Comparison of ENCODE assay signal across 8 mouse cellular contexts in the genomic region with DNA sequence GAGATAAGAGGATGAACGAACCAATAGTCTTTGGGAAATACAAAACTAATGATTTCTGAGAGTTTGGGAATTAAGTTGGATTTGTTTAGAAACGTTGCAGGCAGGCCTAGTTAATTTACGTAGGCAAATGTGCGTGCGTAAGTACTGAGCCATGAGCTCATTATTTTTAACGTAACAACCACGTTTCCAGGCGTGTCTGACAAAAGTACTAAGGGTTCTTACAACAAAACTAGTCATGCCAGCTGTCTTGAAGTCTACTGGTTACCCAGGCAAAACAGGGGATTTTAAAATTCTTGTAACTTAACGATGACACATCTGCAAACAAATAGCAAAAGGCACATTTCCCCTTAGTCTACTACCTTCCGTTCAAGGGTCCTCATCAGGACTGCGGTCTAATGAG. TPM values are rescaled to one million over a fixed set of nuclear protein-coding genes. Genes with fewer than 3 reads are reported as not detected.
DNase-seq lines count a peak whose midpoint lies in the region; ATAC-seq and TF ChIP-seq lines count a peak whose summit lies in the region.

No protein-coding gene starts in this region.

- H3K79me3 ChIP-seq in C2C12 (ENCODE audit: low read depth) = no peaks in the 10 kb centered on the region

- no peak for TF ChIP-seq POLR2A in heart, adult 2 months (IDR thresholded peaks at IDR 0.05; ENCODE audit: insufficient read depth, low read depth, low read length)
- no peak for TF ChIP-seq POLR2A in limb, embryonic 14.5 days (IDR thresholded peaks at IDR 0.05; ENCODE audit: borderline replicate concordance, extremely low read depth, insufficient read depth, insufficient read length)

- ATAC-seq in embryonic facial prominence, embryonic 13.5 days (ENCODE audit: insufficient number of reproducible peaks, insufficient read depth, low FRiP score, low TSS enrichment, low read depth) = no peak
- ATAC-seq in limb, embryonic 14.5 days (ENCODE audit: low FRiP score, low read depth) = no peak
- ATAC-seq in stomach, embryonic 16.5 days (ENCODE audit: insufficient read depth, low FRiP score) = no peak

- no peak for TF ChIP-seq CTCF in heart, adult 2 months (IDR thresholded peaks at IDR 0.05)
- TF ChIP-seq CTCF in C2C12 (IDR thresholded peaks at IDR 0.05; ENCODE audit: control insufficient read depth, insufficient read depth, insufficient read length) = no peak

- no peak overlapping the region for H3ac ChIP-seq in C2C12 (ENCODE audit: control insufficient read depth, insufficient read length, low read depth)

- H3K27me3 ChIP-seq in heart, adult 2 months (ENCODE audit: control insufficient read depth, insufficient read depth, low read length) = no peaks in the 10 kb centered on the region; the same call in 1 of the 2 replicates
- no peaks in the 10 kb centered on the region for H3K27me3 ChIP-seq in C2C12 (ENCODE audit: control insufficient read depth, insufficient read depth, insufficient read length)
- peaks cover 51% of the 10 kb centered on the region for H3K27me3 ChIP-seq in embryonic facial prominence, embryonic 13.5 days
- H3K27me3 ChIP-seq in limb, embryonic 14.5 days (ENCODE audit: control insufficient read depth, insufficient read depth, low read length) = peaks cover 35% of the 10 kb centered on the region
- H3K27me3 ChIP-seq in stomach, embryonic 16.5 days (ENCODE audit: control insufficient read depth, insufficient read depth, low read length) = peaks cover 6% of the 10 kb centered on the region; the same call in 1 of the 2 replicates

- no peaks in the 10 kb centered on the region for H3K36me3 ChIP-seq in heart, adult 2 months (ENCODE audit: control insufficient read depth, insufficient read depth, low read length)
- no peaks in the 10 kb centered on the region for H3K36me3 ChIP-seq in C2C12 (ENCODE audit: control insufficient read depth, insufficient read depth)
- H3K36me3 ChIP-seq in embryonic facial prominence, embryonic 13.5 days = no peaks in the 10 kb centered on the region
- H3K36me3 ChIP-seq in limb, embryonic 14.5 days (ENCODE audit: control insufficient read depth, insufficient read depth, low read length) = no peaks in the 10 kb centered on the region
- H3K36me3 ChIP-seq in stomach, embryonic 16.5 days (ENCODE audit: control insufficient read depth, insufficient read depth, low read length) = no peaks in the 10 kb centered on the region

- no peak overlapping the region; the same call in 1 of the 2 replicates for H3K27ac ChIP-seq in heart, adult 2 months
- no peak overlapping the region for H3K27ac ChIP-seq in embryonic facial prominence, embryonic 13.5 days
- no peak overlapping the region for H3K27ac ChIP-seq in limb, embryonic 14.5 days (replicated peaks; ENCODE audit: low read depth, low read length)
- H3K27ac ChIP-seq in stomach, embryonic 16.5 days (ENCODE audit: low read length) = no peak overlapping the region

- H3K79me2 ChIP-seq in heart, adult 2 months (replicated peaks; ENCODE audit: control insufficient read depth, insufficient read depth, low read length) = no peaks in the 10 kb centered on the region
- H3K79me2 ChIP-seq in C2C12 (ENCODE audit: control insufficient read depth, insufficient read depth) = no peaks in the 10 kb centered on the region

- no peak for TF ChIP-seq EP300 in heart, adult 2 months (IDR thresholded peaks at IDR 0.05; ENCODE audit: insufficient read depth, low read depth, low read length)

- no peak for DNase-seq in heart, adult 2 months
- no peak for DNase-seq in heart, postnatal 4 days
- DNase-seq in limb, embryonic 14.5 days (ENCODE audit: low spot score) = no peak
- DNase-seq in adrenal gland, postnatal 25 days = no peak
- no peak for DNase-seq in left cerebral cortex, postnatal 10 days (ENCODE audit: extremely low spot score in 1 of 2, low spot score in 2 of 2)

- intact Hi-C loops in heart, adult 2 months (cut with DNase I) = no loop called here
- intact Hi-C loops in left cerebral cortex, postnatal 10 days (cut with DNase I) = no loop called here

- peak overlapping the region; percentile 92 for H3K4me2 ChIP-seq in embryonic facial prominence, embryonic 13.5 days
- peak overlapping the region; percentile 82 for H3K4me2 ChIP-seq in limb, embryonic 14.5 days (replicated peaks; ENCODE audit: low read depth, low read length, severe bottlenecking)
- peak overlapping the region; percentile 85 for H3K4me2 ChIP-seq in stomach, embryonic 16.5 days (ENCODE audit: low read depth, low read length)

- no peaks in the 10 kb centered on the region for H3K9me3 ChIP-seq in embryonic facial prominence, embryonic 13.5 days
- H3K9me3 ChIP-seq in limb, embryonic 14.5 days (ENCODE audit: control insufficient read depth, low read length) = no peaks in the 10 kb centered on the region
- no peaks in the 10 kb centered on the region for H3K9me3 ChIP-seq in stomach, embryonic 16.5 days (replicated peaks; ENCODE audit: control insufficient read depth, low read length)

- peak overlapping the region; percentile 51 for H3K4me3 ChIP-seq in heart, adult 2 months
- H3K4me3 ChIP-seq in C2C12 (ENCODE audit: insufficient read depth, poor library complexity, severe bottlenecking) = peak overlapping the region; percentile 27
- H3K4me3 ChIP-seq in embryonic facial prominence, embryonic 13.5 days = peak overlapping the region; percentile 64
- H3K4me3 ChIP-seq in limb, embryonic 14.5 days (replicated peaks; ENCODE audit: low read length) = peak overlapping the region; percentile 49
- H3K4me3 ChIP-seq in stomach, embryonic 16.5 days (replicated peaks; ENCODE audit: low read length) = peak overlapping the region; percentile 59

- 20% methylated on average over 11 of the region's 11 CpGs for WGBS in heart, adult 2 months
- 5% methylated on average over 11 of the region's 11 CpGs for WGBS in embryonic facial prominence, embryonic 13.5 days
- WGBS in limb, embryonic 14.5 days = 8% methylated on average over 11 of the region's 11 CpGs
- WGBS in stomach, embryonic 16.5 days = 8% methylated on average over 11 of the region's 11 CpGs

- H3K4me1 ChIP-seq in heart, adult 2 months (ENCODE audit: control insufficient read depth, insufficient read depth, low read length) = peaks cover 1% of the 10 kb centered on the region
- peaks cover 12% of the 10 kb centered on the region; the same call in 1 of the 2 replicates for H3K4me1 ChIP-seq in embryonic facial prominence, embryonic 13.5 days
- no peaks in the 10 kb centered on the region for H3K4me1 ChIP-seq in limb, embryonic 14.5 days (ENCODE audit: control insufficient read depth, insufficient read depth, low read length)
- no peaks in the 10 kb centered on the region for H3K4me1 ChIP-seq in stomach, embryonic 16.5 days (ENCODE audit: control insufficient read depth, insufficient read depth, low read length)

- H3K9ac ChIP-seq in heart, adult 2 months (ENCODE audit: low read depth, low read length) = no peak overlapping the region
- peak overlapping the region; percentile 52 for H3K9ac ChIP-seq in embryonic facial prominence, embryonic 13.5 days
- no peak overlapping the region for H3K9ac ChIP-seq in limb, embryonic 14.5 days (ENCODE audit: low read depth, low read length, severe bottlenecking)
- H3K9ac ChIP-seq in stomach, embryonic 16.5 days (ENCODE audit: low read length) = peak overlapping the region; percentile 40; the same call in 1 of the 2 replicates

TF ChIP-seq in C2C12, 6 proteins besides CTCF, POLR2A, EP300 and RAD21:
- no peak for TF ChIP-seq FOSL1 (IDR thresholded peaks at IDR 0.05; ENCODE audit: insufficient read depth, low read length, poor library complexity, severe bottlenecking)
- no peak for TF ChIP-seq CEBPB (IDR thresholded peaks at IDR 0.05; ENCODE audit: low read depth)
- no peak for TF ChIP-seq USF1 (IDR thresholded peaks at IDR 0.05; ENCODE audit: low read depth)
- TF ChIP-seq MYOD1 (IDR thresholded peaks at IDR 0.05; ENCODE audit: control insufficient read depth, insufficient read length, low read depth) = no peak
- TF ChIP-seq MAX (IDR thresholded peaks at IDR 0.05) = no peak
- no peak for TF ChIP-seq MYOG (IDR thresholded peaks at IDR 0.05; ENCODE audit: control insufficient read depth, extremely low read depth, insufficient read length)

RNA-seq across cellular contexts. Expression of a gene that starts 15.5 kb away (rescaled TPM):
- total RNA-seq in heart, adult 2 months (2021) = 1 to 10 TPM in 1 of 2 experiments, under 1 TPM in 1; 0.70 to 1.2 TPM
- 0.79 and 1.4 TPM in 2 replicates for polyA plus RNA-seq in heart, adult 2 months (2012; rRNA removed)
- under 1 TPM; 0.36 to 0.56 TPM for total RNA-seq in heart, postnatal 4 days (2021)
- polyA plus RNA-seq in C2C12 (2012; fragmentation: generic; extraction: Trizol) = 1.0 TPM
- 0.41 and 0.55 TPM in 2 replicates for polyA plus RNA-seq in embryonic facial prominence, embryonic 13.5 days (2015; fragmentation: Nextera tagmentation; extraction: Ambion mirVana)
- 0.75 and 1.2 TPM in 2 replicates for polyA plus RNA-seq in limb, embryonic 14.5 days (2012; rRNA removed)
- 0.59 and 0.79 TPM in 2 replicates for polyA plus RNA-seq in limb, embryonic 14.5 days (2014; fragmentation: Nextera tagmentation; extraction: Ambion mirVana)
- polyA plus RNA-seq in stomach, embryonic 16.5 days (2015; fragmentation: Nextera tagmentation; extraction: Ambion mirVana) = 0.90 and 1.5 TPM in 2 replicates
- 0.76 and 1.6 TPM in 2 replicates for total RNA-seq in adrenal gland, postnatal 25 days (2021)
- not detected for total RNA-seq in left cerebral cortex, postnatal 10 days (2021)

RNA-seq across cellular contexts. Expression of a gene that starts 30.5 kb away (rescaled TPM):
- total RNA-seq in heart, adult 2 months (2021) = 10 to 100 TPM; 12.1 to 12.7 TPM
- polyA plus RNA-seq in heart, adult 2 months (2012; rRNA removed) = 11.5 and 12.6 TPM in 2 replicates
- total RNA-seq in heart, postnatal 4 days (2021) = 1 to 10 TPM; 4.2 to 4.6 TPM
- polyA plus RNA-seq in C2C12 (2012; fragmentation: generic; extraction: Trizol) = not detected
- polyA plus RNA-seq in embryonic facial prominence, embryonic 13.5 days (2015; fragmentation: Nextera tagmentation; extraction: Ambion mirVana) = 9.4 and 10.1 TPM in 2 replicates
- polyA plus RNA-seq in limb, embryonic 14.5 days (2012; rRNA removed) = 12.8 and 13.7 TPM in 2 replicates
- polyA plus RNA-seq in limb, embryonic 14.5 days (2014; fragmentation: Nextera tagmentation; extraction: Ambion mirVana) = 17.6 and 19.7 TPM in 2 replicates
- 17.7 and 20.2 TPM in 2 replicates for polyA plus RNA-seq in stomach, embryonic 16.5 days (2015; fragmentation: Nextera tagmentation; extraction: Ambion mirVana)
- total RNA-seq in adrenal gland, postnatal 25 days (2021) = 5.5 and 7.4 TPM in 2 replicates
- 10 to 100 TPM; 12.5 to 14.2 TPM for total RNA-seq in left cerebral cortex, postnatal 10 days (2021)

RNA-seq across cellular contexts. Expression of a gene that starts 57.9 kb away (rescaled TPM):
- 1 to 10 TPM; 7.4 to 8.4 TPM for total RNA-seq in heart, adult 2 months (2021)
- polyA plus RNA-seq in heart, adult 2 months (2012; rRNA removed) = 10.4 and 10.9 TPM in 2 replicates
- 1 to 10 TPM; 1.3 TPM for total RNA-seq in heart, postnatal 4 days (2021)
- 0.06 TPM for polyA plus RNA-seq in C2C12 (2012; fragmentation: generic; extraction: Trizol)
- polyA plus RNA-seq in embryonic facial prominence, embryonic 13.5 days (2015; fragmentation: Nextera tagmentation; extraction: Ambion mirVana) = 0.80 and 1.0 TPM in 2 replicates
- 2.1 and 2.6 TPM in 2 replicates for polyA plus RNA-seq in limb, embryonic 14.5 days (2012; rRNA removed)
- 2.1 and 3.2 TPM in 2 replicates for polyA plus RNA-seq in limb, embryonic 14.5 days (2014; fragmentation: Nextera tagmentation; extraction: Ambion mirVana)
- polyA plus RNA-seq in stomach, embryonic 16.5 days (2015; fragmentation: Nextera tagmentation; extraction: Ambion mirVana) = 3.4 TPM in 2 replicates
- 1.5 and 2.6 TPM in 2 replicates for total RNA-seq in adrenal gland, postnatal 25 days (2021)
- total RNA-seq in left cerebral cortex, postnatal 10 days (2021) = 1 to 10 TPM; 3.8 to 5.4 TPM

Comparison
In these comparisons a context has a peak if more than half of its experiments do, and no peak if none do; other contexts are left out.
1. H3K9ac ChIP-seq: peak in embryonic facial prominence, embryonic 13.5 days (single experiment) and stomach, embryonic 16.5 days (single experiment); none in heart, adult 2 months (single experiment) and limb, embryonic 14.5 days (single experiment).
2. RNA of a gene that starts 30.5 kb away (polyA plus RNA-seq): 17.7 to 20.2 TPM in stomach, embryonic 16.5 days, 12.8 to 19.7 TPM in limb, embryonic 14.5 days, 11.5 to 12.6 TPM in heart, adult 2 months and 9.4 to 10.1 TPM in embryonic facial prominence, embryonic 13.5 days; not detected in C2C12 (single experiment); every median in the first group is over 10 times any median in the second.
3. Peak in every context shown above with its lines, with median percentiles within 50 percentile points of each other: H3K4me3 ChIP-seq and H3K4me2 ChIP-seq.